Mouse (Mus musculus) thymus, postnatal 4 days (tissue): ENCODE measurements around the gene Gm4756.
"Not testable (repeated sequence)": the region's sequence is repeated elsewhere in the genome, so short reads cannot be mapped to it uniquely, and the experiment has no call there.

Source experiments
- DNase-seq: peaks from one replicate; pipeline ENCODE4 v3.0.0; 2021

Gm4756 gene

DNA sequence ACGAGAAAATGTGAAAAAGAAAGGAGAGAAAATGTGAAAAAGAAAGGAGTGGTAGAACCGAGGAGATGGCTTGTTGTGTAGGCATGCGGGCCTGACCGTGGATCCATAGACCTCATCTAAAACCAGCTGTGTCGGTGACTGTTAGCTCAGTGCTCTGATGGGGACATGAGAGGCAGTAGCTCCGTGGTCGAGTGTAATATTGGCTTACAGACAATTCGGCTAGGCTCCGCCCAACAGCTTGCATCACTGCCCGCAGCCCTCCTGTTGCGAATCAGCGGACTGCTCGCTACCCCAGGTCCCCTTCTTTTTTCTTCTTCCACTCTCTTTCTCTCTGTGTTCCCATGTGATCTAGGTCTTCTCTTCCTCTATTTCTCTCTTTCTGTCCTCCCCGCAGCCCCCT lies 540 bp downstream of the Gm4756 start:
- no peak for DNase-seq

DNA sequence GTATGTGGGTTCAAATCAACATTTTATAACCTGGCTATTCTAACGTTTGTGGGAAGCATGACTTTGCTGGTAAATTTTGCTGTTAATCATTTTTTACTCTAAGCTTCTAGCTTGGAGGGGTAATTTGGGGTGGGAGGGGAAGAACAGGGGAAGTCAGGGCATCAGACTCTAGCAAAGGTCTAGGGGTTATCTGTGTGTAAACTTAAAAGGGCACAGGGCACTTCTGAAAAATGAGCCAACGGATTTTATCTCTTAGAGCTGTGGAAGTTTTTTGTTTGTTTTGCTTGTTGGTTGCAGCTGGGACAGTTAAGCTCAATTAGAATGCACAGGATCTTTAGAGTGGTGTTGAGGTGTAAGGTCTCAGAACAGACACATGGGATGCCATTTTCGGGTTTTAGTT lies 11.4 kb downstream of the Gm4756 start:
- DNase-seq: no peak

DNA sequence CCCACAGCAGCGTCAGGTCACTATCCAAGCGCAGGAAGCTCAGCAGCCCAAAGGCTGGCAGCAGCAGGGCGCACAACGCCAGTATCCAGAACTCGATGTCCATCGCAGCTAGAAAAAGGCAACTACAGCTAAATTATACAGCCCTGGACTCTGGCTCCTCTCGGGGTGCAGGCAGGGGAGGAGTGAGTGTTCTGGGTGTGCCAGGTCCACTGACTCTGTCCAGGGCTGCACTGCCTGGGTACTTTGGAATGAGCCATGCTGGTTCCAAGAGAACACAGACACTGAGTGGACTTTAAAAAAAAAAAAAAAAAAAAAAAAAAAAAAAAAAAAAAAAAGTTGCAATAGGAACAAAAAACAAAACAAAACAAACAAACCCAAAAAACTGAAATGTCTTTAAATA lies 20.7 kb downstream of the Gm4756 start:
- DNase-seq: no peak

DNA sequence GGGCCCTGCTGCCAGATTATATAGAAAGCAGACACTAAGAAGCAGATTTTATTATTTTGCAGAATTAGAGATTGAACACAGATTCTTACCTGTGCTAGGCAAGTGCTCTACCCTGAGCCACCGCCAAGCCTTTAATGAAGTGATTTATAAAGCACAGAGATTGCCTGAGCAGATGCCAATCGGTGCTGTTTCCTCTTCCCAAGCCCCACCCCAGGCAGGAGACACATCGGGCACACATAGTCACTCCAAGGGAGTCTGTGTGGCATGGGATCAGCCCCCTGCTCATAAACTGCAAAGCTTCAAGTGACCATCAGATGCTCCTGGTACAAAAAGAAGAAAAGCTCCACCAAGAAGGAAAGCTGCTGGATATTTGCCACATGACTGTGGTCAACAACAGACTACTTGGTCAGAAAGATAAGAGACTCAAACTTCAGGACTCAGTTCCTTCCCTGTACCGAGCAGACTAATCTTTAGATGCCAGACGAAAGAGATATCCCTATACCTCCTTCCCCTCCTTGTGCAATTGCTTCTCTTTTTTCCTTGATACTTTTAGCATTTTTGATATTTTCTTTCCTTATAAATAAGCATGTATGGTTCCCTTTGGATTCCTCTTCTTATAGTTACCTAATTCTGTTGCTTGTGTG lies 26.5 kb downstream of the Gm4756 start:
- DNase-seq: no peak

DNA sequence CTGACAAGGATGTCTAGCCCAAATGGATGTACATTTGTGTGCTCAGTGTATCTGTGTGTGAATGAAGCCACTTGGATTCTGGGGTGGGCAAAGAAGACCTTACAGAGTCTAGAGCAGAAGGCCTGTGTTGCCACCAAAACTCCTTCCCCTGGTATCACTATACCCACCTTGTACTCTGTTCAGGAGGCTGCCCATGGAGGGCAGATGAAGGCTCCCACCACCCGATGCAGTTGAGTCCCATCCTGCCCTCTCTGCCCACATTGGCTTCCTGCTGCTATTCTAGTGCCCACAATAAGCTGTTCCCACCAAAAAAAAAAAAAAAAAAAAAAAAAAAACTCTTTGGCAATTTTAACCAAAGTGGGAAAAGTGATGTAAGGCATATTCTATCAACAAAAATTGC lies 28.0 kb downstream of the Gm4756 start:
- DNase-seq: no peak

DNA sequence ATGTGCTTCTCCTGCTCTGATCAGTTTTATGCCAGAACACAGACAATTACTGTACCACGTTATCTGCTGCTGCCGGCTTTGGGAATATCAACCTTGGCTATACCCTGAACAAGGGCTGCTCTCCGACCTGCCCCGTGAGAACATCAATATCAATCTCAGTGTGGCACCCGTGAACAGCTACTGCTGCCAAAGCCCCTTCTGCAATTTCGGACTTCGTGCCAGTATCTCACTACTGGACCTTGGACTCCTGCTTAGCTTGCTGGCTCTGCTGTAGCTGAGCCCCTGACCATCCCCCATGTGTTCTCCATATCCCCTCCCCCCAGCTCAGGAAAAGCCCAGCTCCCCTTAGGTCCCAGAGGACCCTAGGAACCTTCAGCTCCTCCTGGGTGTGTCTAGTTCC lies 28.6 kb downstream of the Gm4756 start:
- DNase-seq: no peak

DNA sequence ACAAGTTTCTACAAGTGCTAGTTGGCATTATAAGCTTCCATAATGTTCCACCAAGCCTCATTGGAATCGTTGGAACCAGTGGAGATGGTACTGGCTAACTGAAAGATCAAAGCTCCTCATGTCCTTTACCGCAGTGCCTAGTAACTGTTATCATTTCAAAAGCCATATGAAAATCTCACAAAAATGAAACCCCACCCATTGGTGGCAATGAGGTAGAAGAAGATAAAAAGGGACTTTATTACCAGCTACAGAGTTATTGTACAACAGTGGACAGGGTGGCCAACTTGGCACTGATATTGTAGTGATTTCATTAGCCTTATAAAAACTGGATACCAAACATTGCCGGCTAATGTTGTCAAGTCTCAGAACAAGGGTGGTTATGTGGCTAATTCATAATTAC lies 37.4 kb downstream of the Gm4756 start:
- no peak for DNase-seq

DNA sequence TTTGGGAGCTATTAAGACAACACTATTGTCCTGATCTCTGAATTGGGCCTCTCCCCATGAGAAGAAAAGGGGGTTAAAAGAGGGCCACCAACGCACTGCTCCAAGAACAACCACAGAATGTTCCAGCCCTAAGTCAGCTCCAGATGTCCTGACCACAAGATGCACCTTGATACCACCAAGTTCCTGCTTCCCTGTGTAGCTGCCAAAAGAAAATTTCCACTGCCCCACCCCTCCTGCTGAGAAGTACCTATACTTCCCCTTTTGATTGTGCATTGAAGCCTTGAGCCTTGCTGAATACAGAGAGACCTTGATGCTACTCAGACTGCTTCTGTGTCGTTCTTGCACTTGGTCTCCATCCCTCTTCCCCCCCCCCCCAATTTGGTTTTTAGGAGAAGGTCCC lies 50.7 kb downstream of the Gm4756 start:
- DNase-seq: not testable (repeated sequence)

DNA sequence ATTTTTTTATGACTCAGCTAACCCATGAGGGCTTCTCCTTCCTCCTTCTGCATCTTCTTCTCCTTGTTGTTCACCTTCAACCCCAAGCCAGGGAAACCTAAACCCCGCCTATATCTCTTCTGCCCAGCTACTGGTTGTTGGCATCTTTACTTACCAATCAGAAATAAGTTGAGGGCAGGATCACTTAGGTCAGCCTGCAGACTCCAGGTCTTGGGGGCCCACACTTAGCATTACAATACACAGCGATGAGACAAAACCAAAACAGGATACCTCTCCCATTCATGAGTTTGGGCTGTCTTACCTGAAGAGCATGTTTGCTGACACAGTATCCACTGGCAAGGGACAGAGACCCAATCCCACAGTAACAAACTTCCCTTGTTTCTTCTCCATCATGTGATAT lies 55.5 kb downstream of the Gm4756 start:
- DNase-seq: no peak

DNA sequence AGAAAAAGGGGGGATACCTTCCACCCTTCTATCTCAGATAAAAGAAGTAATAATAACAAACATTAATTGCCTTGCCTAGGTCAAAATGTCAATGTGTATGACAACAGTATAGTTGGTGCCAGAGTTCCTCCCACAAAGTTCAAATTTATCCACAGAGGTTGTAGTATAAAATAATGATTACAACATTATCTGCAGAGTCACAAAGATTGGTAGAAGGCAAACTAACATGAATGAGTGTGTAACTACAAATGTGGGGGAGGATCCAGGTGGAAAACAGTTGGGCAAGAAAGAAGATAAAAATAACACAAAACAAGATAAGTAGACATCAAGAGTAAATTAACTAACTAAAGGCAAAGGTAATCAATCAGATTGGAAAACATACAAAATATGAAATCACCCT lies 56.5 kb downstream of the Gm4756 start:
- DNase-seq: no peak

DNA sequence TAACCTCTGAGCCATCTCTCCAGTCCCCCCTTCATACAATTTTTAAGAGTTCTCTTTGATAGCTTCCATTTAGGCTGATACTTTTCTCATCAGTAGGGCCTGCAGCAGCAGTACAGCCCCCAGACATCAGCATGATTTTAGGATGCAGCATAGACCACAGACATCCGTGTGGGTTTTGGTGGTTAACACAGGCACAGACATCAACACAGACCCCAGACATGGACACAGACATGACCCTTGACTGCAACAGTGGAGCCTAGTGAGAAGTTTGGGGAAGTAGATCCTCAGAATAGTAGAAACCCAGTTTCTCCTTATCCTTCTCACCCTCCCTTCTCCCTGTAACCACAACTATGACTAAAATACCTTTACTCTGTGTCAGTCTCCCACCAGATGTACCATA lies 64.1 kb downstream of the Gm4756 start:
- DNase-seq: no peak

DNA sequence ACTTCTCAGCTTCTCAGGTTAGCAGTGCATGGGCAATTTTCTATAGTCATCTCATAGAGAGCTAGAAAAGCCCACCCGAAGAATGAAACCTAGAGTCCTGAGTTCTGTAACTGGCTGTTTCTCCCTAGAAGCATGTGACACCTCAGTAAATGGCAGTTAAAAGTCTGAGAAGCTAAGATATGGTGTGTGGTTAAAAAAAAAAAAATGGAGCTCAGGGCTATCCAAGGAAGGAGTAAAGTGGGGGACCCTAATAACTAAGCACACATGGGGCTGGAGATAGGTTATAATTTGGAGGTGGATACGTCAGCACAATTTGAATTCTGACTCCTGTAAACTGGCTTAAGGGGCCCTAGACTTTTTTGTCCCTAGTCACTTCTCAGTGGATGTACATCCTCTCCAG lies 66.4 kb downstream of the Gm4756 start:
- no peak for DNase-seq

DNA sequence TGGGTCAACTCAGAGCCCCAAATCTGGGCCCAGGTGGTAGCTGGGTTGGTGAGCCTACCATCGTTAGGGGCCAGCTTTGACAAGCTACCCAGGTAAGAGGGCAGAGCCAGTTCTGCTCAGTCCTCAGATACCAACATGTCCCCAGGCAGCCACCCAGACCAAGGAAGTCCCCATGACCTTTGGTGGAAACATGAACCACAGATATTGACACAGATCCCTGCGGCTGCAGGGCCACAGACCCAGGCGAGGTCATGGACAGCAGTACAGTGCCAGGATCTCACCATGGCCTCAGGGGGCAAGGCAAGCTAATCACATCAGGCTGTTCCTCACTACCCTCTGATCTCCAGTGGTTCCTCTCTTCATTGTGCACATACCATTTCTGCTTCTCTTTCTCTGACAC lies 67.4 kb downstream of the Gm4756 start:
- no peak for DNase-seq

DNA sequence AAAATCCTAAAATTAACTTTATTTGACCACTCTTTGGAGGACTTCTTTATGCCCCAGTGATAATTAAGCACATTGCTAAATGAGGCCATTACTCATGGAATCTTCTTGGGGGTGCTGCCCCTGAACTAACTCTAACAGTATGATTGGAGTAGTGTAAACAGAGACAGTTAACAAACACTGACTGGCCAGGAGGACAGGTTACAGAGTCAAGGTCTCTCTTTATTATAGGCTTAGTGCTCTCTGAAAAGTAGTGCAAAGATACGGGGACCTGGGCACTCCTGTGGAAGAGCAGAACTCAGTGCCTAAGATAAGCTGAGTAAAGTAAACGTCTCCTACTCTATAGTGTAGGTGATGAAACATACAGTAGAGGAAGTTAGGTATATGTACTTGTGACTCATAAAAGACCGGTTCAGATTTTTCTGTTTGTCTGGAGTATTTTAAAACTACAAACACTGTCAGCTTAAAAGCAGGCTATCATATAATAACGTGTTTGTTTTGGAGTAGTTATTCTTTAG lies 85.1 kb downstream of the Gm4756 start:
- DNase-seq: no peak

DNA sequence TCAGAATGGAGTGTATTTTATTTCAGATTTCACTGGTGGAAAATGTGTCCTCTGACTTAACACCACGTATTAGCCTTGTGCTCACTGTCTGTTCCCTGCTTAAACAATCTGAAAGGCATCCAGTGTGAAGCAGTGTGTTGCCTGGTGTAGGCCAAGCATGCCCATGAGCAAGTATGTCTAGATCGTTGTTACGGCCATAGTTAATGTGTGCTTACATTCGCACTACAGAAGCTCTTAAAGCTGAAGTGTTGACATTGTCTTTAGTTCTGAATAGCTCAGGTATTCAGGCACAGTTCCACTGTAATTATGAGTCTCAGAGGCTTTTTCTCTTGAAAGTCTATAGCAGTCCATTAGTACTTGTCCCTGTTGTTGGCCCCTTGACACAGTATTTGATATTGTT lies 95.1 kb downstream of the Gm4756 start:
- DNase-seq: no peak

DNA sequence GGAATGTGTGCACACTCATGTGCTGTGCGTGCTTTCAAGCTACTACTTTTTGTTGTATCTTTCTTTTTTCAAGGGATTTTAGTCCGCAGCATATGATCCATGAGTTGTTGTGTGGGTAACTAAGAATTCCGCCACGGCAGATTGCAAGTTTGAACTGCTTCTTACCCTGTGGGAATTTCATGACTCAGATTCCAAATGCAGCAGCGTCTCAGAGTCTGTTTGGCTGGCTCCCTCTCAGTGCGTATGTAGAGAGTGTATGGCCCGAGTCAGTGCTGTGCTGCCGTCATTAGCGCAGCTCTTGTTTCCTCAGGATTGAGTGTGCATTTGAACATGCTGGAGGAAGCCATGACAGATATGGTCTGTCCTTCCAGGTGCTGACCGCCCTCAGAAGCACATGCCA lies 110.9 kb downstream of the Gm4756 start:
- DNase-seq: no peak

DNA sequence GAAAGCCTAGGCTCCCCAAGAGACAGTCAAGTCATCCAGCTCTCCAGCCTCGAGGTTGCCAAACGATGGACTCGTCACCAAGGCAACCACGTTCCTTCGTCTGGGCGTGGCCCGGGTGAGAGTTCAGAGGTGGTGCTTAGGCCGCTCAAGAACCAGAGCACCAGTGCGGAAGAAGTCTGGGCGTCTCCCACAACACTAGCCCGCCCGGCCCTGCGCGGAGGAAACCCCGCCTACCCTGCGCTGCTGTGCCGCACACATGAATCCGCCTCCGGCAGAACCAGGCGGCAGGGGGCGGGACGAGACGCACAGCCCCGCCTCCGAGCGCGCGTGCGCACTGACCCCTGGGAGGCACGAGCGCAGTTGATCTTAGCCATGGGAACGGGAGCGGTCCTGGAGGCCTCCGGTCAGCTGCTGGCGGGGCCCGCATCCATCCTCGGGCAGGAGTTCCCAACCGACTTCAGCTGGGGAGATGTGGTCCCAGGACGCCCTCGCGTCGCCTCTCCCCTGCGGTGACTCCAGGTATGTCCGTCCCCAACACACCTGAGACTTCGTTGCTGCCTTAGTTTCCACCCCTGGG lies 113.4 kb downstream of the Gm4756 start, which contains the start of gene Pcnx4:
TSS of gene Pcnx4 (plus strand) at position 363 of the 577 bp plus-strand sequence.
- DNase-seq: peak; percentile 98

DNA sequence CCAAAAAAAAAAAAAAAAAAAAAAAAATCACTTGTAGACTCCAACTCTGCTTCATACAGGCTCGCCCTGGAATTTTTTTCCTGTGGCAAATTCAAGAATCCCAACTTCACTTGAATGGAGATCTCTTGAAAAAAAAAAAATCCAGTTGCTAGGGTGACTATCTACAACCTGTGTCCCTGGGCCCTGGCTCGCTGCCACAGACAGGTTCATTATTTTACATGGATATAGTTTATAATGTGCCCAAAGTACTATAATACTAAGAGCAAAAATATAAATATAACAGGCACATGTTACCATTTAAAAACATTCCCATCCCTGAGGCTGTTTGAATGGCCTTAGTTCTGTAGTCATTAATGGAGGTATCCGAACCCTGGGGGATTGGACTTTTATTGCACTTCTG lies 113.9 kb downstream of the Gm4756 start:
- DNase-seq: no peak

DNA sequence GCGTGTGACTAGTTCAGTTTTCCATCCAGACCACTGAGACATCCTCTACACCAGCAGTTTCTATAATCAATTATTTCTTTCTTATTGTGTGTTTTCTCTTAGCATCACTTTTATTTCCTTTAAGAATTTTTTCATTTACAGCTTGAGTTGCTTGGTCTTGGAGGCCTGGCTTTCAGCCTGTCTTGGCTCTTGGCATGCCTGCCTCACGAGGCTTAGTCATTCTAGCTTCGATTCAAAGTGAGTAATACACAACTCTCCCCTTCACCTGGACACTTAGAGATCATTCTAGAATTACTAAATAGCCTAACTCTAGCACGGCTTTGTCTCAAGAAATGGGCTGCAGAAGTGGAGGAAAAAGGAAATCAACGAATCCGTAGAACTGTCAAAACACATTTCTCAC lies 115.5 kb downstream of the Gm4756 start:
- DNase-seq: no peak

DNA sequence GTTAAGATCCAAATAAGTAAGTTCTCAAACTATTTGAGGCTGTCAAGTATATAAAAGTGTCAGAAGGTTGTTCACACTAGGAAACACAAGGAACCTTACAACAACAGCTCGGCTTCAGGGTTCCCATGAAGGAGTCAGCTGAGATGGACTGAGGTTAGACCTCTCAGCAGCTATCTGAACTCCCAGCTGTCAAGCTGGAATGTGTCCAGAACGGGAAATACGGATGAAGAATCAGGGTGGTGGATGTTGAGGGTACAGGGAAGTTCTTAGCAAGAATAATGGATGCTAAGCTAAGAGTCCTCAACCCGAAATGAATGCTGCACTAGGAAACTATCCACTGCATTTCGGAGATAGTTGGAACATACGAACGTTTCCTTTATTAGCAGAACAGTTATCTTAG lies 117.2 kb downstream of the Gm4756 start:
- DNase-seq: no peak
